Mouse (Mus musculus) G1E (cell line): ENCODE measurements around the gene Ddit4. TPM values are rescaled to one million over a fixed set of nuclear protein-coding genes. Genes with fewer than 3 reads are reported as not detected.

ENCODE experiments used
- ATAC-seq: 2 replicates; pipeline ENCODE4 v1.8.0; 2016; ENCODE audit warnings: mild to moderate bottlenecking; ENCODE audit not compliant: insufficient number of reproducible peaks, poor library complexity, low FRiP score, severe bottlenecking; ENCODE audit errors: extremely low read depth
- DNase-seq: peaks from one replicate; pipeline ENCODE4 v3.0.0; 2012; ENCODE audit warnings: low spot score
- H3K27me3 ChIP-seq: 2 replicates; pipeline ENCODE4 v1.6.1; 2012; ENCODE audit warnings: mild to moderate bottlenecking, low read length, inconsistent platforms; ENCODE audit not compliant: insufficient read depth
- H3K36me3 ChIP-seq: replicated peaks from 2 replicates; pipeline ENCODE3; 2012; ENCODE audit warnings: mild to moderate bottlenecking, inconsistent platforms
- H3K4me1 ChIP-seq: 2 replicates; pipeline ENCODE4 v1.6.1; 2012; ENCODE audit warnings: low read depth, low read length, inconsistent platforms, mixed read lengths; ENCODE audit not compliant: insufficient read depth
- H3K4me3 ChIP-seq: 2 replicates; pipeline ENCODE4 v1.5.1; 2012; ENCODE audit warnings: low read depth, mild to moderate bottlenecking, inconsistent platforms, low read length, moderate library complexity, mixed read lengths
- H3K9me3 ChIP-seq: replicated peaks from 2 replicates; pipeline ENCODE4 v1.6.1; 2012; ENCODE audit warnings: inconsistent platforms
- CTCF ChIP-seq: IDR thresholded peaks from 2 replicates; pipeline ENCODE4 v1.5.1; 2012; ENCODE audit warnings: low read depth, low read length, inconsistent platforms, mixed read lengths
- GATA1 ChIP-seq: IDR thresholded peaks from 2 replicates; pipeline ENCODE4 v1.6.1; 2012; ENCODE audit warnings: borderline replicate concordance, low read length, inconsistent platforms, mixed read lengths
- GATA2 ChIP-seq: IDR thresholded peaks from 2 replicates; pipeline ENCODE4 v1.6.1; 2012; ENCODE audit warnings: low read depth, low read length, inconsistent platforms, borderline replicate concordance
- POLR2AphosphoS5 ChIP-seq: IDR thresholded peaks from 2 replicates; pipeline ENCODE4 v1.6.1; 2012; ENCODE audit warnings: low read depth, low read length, inconsistent platforms; ENCODE audit not compliant: insufficient replicate concordance
- TAL1 ChIP-seq: conservative IDR thresholded peaks from 2 replicates; pipeline ENCODE4 v1.6.1; 2012; ENCODE audit warnings: low read depth, low read length, inconsistent platforms, mixed read lengths
- polyA plus RNA-seq: library from polyadenylated mRNA; stranded (reverse); fragments of >175 nt; gene quantifications from 2 replicates; pipeline ENCODE4 v1.2.3, GENCODE M21; 2012
- total RNA-seq, 2 experiments: library from RNA; stranded (forward) in 1 of 2; stranded (reverse) in 1 of 2; fragments of 200-1000 nt in 1 of 2; fragments of >200 nt in 1 of 2; fragmentation: Nextera tagmentation in 1 of 2; gene quantifications; 2 replicates each; pipeline ENCODE4 v1.2.3; 2014 to 2017

Gene Ddit4
- total and polyA plus RNA-seq, 3 experiments: 9.9 to 28.5 (median 27.7) TPM

DNA sequence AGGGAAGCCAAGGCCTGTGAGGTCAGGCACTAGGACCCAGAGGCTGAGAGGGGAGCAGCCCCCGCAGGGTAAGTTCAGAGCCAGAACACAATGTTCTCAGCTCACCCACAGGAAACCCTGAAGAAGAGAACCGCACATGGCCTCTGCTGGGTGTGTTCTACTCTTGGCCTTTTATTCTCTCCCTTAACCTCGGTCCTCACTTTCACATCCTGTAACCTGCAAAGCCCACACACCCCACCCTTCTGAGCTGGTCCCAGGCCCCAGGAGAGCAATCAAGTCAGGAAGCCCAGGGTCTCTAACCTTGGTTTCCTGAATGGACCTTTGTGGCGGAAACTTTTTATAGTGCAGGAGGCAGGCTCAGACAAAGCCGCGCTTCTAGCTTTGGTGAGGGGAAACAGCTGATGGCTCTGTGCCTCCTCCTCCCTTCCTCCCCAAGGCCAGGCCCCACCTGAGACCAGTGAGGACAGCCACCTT lies 22.6 kb upstream of the Ddit4 start:
- no peaks in the 10 kb centered on the region for H3K27me3 ChIP-seq
- H3K36me3 ChIP-seq: no peaks in the 10 kb centered on the region
- H3K4me1 ChIP-seq: peaks cover 43% of the 10 kb centered on the region
- ATAC-seq (no peak), DNase-seq (no peak)
- no peaks in the 10 kb centered on the region for H3K9me3 ChIP-seq
- no peak for TF ChIP-seq GATA1
- no peak for TF ChIP-seq TAL1
- TF ChIP-seq GATA2: no peak
- no peak for TF ChIP-seq CTCF
- TF ChIP-seq POLR2AphosphoS5: no peak
- no peak overlapping the region; the same call in 1 of the 2 replicates for H3K4me3 ChIP-seq

DNA sequence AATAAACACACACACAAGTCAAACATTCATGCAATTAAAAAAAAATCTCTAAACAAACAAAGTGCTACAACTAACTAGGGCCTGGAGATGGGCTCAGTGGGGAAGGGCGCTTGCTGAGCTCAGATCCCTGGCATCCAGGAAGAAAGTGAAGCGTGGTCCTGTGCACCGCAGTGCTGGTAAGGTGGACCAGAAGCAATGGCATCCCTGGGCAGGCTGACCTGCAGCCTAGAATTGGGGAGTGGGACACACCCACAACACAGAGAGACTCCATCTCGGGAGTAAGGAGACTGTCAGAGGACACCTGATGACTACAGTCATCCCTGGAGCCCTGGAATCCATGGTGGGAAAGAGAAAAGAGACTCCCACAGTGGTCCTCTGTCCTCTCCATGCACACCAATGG lies 21.8 kb upstream of the Ddit4 start:
- peaks cover 43% of the 10 kb centered on the region for H3K4me1 ChIP-seq

DNA sequence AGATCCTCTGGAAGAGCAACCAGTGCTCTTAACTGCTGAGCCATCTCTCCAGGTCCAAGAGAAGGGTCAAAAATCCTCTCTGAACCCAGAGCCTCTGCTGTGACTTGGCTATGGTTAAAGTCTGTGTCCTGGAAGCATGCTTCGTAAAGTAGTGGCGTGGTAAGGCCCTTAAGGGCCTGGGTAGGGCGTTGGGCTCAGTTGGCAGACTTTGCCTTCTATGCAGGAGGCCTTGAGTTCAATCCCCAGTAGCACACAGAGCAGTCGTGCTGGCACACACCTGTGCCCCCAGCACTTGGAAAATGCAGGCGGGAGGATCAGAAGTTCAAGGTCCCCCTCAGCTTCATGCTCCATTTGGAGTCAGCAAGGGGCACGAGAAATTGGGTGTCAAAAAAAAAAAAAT lies 21.4 kb upstream of the Ddit4 start:
- peaks cover 43% of the 10 kb centered on the region for H3K4me1 ChIP-seq
- no peak for DNase-seq
- TF ChIP-seq TAL1: no peak
- TF ChIP-seq GATA1: no peak
- TF ChIP-seq POLR2AphosphoS5: no peak
- TF ChIP-seq CTCF: no peak
- no peaks in the 10 kb centered on the region for H3K36me3 ChIP-seq
- H3K4me3 ChIP-seq: no peak overlapping the region
- H3K9me3 ChIP-seq: no peaks in the 10 kb centered on the region
- ATAC-seq: no peak
- no peaks in the 10 kb centered on the region for H3K27me3 ChIP-seq

More for the DNA sequence above, 21.8 kb upstream of the Ddit4 start:
- ATAC-seq: no peak
- Histone ChIP-seq H3K27me3 (no peaks in the 10 kb centered on the region), H3K36me3 (no peaks in the 10 kb centered on the region), H3K9me3 (no peaks in the 10 kb centered on the region), H3K4me3 (no peak overlapping the region)
- no peak for DNase-seq
- TF ChIP-seq POLR2AphosphoS5: no peak
- TF ChIP-seq TAL1: no peak
- no peak for TF ChIP-seq GATA2
- TF ChIP-seq GATA1: no peak
- no peak for TF ChIP-seq CTCF

DNA sequence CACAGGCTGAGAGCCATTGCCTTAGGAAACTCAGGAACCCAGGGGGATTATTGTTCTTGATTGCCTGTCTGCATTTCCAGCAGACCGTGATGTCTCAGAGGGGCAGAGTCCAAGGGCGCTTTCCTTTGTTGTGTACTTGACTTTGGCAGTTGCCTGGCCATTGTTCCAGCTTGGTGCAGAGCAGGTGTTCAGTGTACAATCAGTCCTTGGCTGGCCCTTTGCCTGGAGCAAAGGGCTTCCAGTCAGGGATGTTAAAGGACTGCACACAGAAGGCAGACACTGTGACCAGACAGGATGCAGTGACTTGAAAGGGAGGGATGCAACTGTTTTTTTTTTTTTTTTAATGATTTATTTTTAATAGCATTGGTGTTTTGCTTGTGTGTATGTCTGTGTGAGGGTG lies 20.9 kb upstream of the Ddit4 start:
- TF ChIP-seq TAL1 (no peak), CTCF (no peak), GATA1 (no peak), GATA2 (no peak), POLR2AphosphoS5 (no peak)
- H3K4me3 ChIP-seq: no peak overlapping the region
- H3K27me3 ChIP-seq: no peaks in the 10 kb centered on the region
- no peaks in the 10 kb centered on the region for H3K9me3 ChIP-seq
- peaks cover 45% of the 10 kb centered on the region for H3K4me1 ChIP-seq
- no peaks in the 10 kb centered on the region for H3K36me3 ChIP-seq
- ATAC-seq: no peak
- no peak for DNase-seq

DNA sequence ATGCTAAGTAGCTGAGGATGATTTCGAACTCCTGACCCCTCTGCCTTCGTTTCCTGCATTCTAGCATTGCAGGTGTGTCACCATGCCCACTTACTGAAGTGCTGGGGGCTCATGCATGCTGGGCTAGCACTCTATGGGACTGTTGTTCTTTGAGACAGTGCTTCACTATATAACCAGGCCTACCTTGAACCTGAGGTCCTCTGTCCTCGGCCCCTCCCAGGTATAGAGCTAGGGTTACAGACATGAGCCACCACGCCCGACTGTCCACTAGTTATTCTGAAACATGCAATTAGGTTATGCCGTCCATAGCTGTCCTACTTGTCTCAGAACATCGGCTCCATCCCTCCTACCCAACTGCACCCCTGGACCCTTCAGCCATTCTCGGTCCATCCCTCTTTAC lies 20.2 kb upstream of the Ddit4 start:
- Histone ChIP-seq H3K27me3 (no peaks in the 10 kb centered on the region), H3K4me3 (no peak overlapping the region), H3K4me1 (peaks cover 50% of the 10 kb centered on the region), H3K9me3 (no peaks in the 10 kb centered on the region), H3K36me3 (no peaks in the 10 kb centered on the region)
- ATAC-seq (no peak), DNase-seq (no peak)
- TF ChIP-seq TAL1 (no peak), GATA1 (no peak), GATA2 (no peak), POLR2AphosphoS5 (no peak), CTCF (no peak)

DNA sequence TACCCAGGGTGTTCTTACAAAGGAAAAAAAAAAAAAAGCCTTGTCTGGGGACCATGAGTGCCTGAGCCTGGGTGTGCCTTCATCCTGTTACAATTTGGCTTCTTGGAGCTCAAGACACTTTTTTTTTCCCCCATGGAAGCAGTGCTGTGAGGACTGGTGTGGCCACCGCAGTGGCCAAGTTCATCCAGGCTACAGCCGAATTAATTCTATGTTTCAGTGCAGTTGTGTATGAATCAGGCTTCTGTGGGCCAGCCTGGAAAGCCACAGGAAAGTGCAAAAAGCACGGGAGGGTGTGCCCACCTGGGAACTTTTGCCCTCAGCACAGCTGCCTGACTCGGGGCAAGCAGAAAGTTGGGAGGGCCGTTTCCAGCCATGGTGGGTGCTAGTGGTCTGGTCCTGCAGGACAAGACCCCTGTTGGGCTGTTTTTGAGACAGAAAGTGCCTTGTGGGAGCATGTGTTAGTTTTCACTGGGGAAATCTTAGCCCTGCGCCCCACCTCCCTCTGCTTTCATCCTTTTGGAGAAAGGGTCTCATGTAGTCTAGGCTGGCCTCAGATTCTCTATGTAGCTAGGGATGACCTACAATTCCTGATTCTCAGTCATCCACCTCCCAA lies 18.9 kb upstream of the Ddit4 start:
- TF ChIP-seq GATA2 (no peak), CTCF (no peak), GATA1 (no peak), POLR2AphosphoS5 (no peak), TAL1 (no peak)
- Histone ChIP-seq H3K27me3 (no peaks in the 10 kb centered on the region), H3K4me1 (peaks cover 54% of the 10 kb centered on the region), H3K9me3 (no peaks in the 10 kb centered on the region), H3K4me3 (peak overlapping the region; percentile 67; the same call in 1 of the 2 replicates), H3K36me3 (no peaks in the 10 kb centered on the region)
- DNase-seq (no peak), ATAC-seq (no peak)
